Mouse (Mus musculus): ENCODE results near the gene Ppm1a. TPM values are rescaled to one million over a fixed set of nuclear protein-coding genes. Genes with fewer than 3 reads are reported as not detected.

Ppm1a gene
- polyA plus RNA-seq, 1 experiment from 2014 or later: 25.7 TPM

GRCm38 (mm10) chr12:72727611-72728010 lies 29.6 kb upstream of the Ppm1a start:
- H3K27ac ChIP-seq (ENCODE audit: low read depth, low read length): no peak overlapping the region
- WGBS: 75% methylated on average over 5 of the region's 5 CpGs
- no peak overlapping the region for H3K4me3 ChIP-seq (ENCODE audit: low read length)
- no peaks in the 10 kb centered on the region for H3K9me3 ChIP-seq (ENCODE audit: control insufficient read depth, low read length)
- no peaks in the 10 kb centered on the region for H3K27me3 ChIP-seq (replicated peaks; ENCODE audit: control insufficient read depth, insufficient read depth, low read length)
- no peak overlapping the region for H3K9ac ChIP-seq (ENCODE audit: low read depth, low read length)
- no peaks in the 10 kb centered on the region for H3K4me1 ChIP-seq (ENCODE audit: control insufficient read depth, insufficient read depth, low read depth, low read length)
- no peak overlapping the region for H3K4me2 ChIP-seq (ENCODE audit: low read length)
- H3K36me3 ChIP-seq (ENCODE audit: control insufficient read depth, insufficient read depth, low read length): no peaks in the 10 kb centered on the region
- ATAC-seq: no peak

GRCm38 (mm10) chr12:72734112-72734511 lies 23.1 kb upstream of the Ppm1a start:
- no peaks in the 10 kb centered on the region for H3K27me3 ChIP-seq (replicated peaks; ENCODE audit: control insufficient read depth, insufficient read depth, low read length)
- H3K9ac ChIP-seq (ENCODE audit: low read depth, low read length): no peak overlapping the region
- no peaks in the 10 kb centered on the region for H3K9me3 ChIP-seq (ENCODE audit: control insufficient read depth, low read length)
- no peak overlapping the region for H3K4me3 ChIP-seq (ENCODE audit: low read length)
- H3K4me1 ChIP-seq (ENCODE audit: control insufficient read depth, insufficient read depth, low read depth, low read length): no peaks in the 10 kb centered on the region
- H3K27ac ChIP-seq (ENCODE audit: low read depth, low read length): no peak overlapping the region
- WGBS: 32% methylated on average over 2 of the region's 2 CpGs
- H3K4me2 ChIP-seq (ENCODE audit: low read length): no peak overlapping the region
- ATAC-seq: no peak
- H3K36me3 ChIP-seq (ENCODE audit: control insufficient read depth, insufficient read depth, low read length): no peaks in the 10 kb centered on the region

DNA sequence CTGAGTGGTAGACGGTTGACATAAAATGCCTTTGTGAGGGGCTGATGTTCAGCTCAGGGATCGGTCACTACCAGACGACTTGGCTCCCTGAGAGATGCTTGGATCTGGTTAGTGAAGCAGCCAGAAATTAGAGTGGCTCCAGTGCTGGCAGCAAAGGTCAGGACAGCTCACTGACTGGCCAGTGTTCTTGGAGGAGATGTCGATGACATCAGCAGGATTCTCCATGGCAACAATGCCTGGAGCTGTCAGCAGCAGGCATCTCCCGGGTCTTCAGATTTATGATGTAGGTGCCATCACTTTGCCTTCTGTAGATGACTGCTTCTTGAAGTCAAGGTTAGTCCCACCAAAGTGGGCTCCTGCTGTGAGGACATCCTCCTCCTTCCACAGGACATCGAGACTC lies 16.1 kb upstream of the Ppm1a start:
- Histone ChIP-seq H3K27ac (ENCODE audit: low read depth, low read length) (no peak overlapping the region), H3K9me3 (ENCODE audit: control insufficient read depth, low read length) (no peaks in the 10 kb centered on the region), H3K27me3 (replicated peaks; ENCODE audit: control insufficient read depth, insufficient read depth, low read length) (no peaks in the 10 kb centered on the region), H3K36me3 (ENCODE audit: control insufficient read depth, insufficient read depth, low read length) (no peaks in the 10 kb centered on the region), H3K4me3 (ENCODE audit: low read length) (no peak overlapping the region), H3K4me2 (ENCODE audit: low read length) (no peak overlapping the region), H3K9ac (ENCODE audit: low read depth, low read length) (no peak overlapping the region), H3K4me1 (ENCODE audit: control insufficient read depth, insufficient read depth, low read depth, low read length) (no peaks in the 10 kb centered on the region)
- 61% methylated on average over 6 of the region's 6 CpGs for WGBS
- no peak for ATAC-seq

GRCm38 (mm10) chr12:72744803-72745360 lies 12.4 kb upstream of the Ppm1a start:
- no peak overlapping the region for H3K4me3 ChIP-seq (ENCODE audit: low read length)
- H3K9ac ChIP-seq (ENCODE audit: low read depth, low read length): no peak overlapping the region
- no peaks in the 10 kb centered on the region for H3K9me3 ChIP-seq (ENCODE audit: control insufficient read depth, low read length)
- H3K27me3 ChIP-seq (replicated peaks; ENCODE audit: control insufficient read depth, insufficient read depth, low read length): no peaks in the 10 kb centered on the region
- H3K36me3 ChIP-seq (ENCODE audit: control insufficient read depth, insufficient read depth, low read length): no peaks in the 10 kb centered on the region
- H3K4me1 ChIP-seq (ENCODE audit: control insufficient read depth, insufficient read depth, low read depth, low read length): no peaks in the 10 kb centered on the region
- H3K27ac ChIP-seq (ENCODE audit: low read depth, low read length): no peak overlapping the region
- no peak overlapping the region for H3K4me2 ChIP-seq (ENCODE audit: low read length)
- ATAC-seq: no peak
- WGBS: 61% methylated on average over 9 of the region's 9 CpGs

DNA sequence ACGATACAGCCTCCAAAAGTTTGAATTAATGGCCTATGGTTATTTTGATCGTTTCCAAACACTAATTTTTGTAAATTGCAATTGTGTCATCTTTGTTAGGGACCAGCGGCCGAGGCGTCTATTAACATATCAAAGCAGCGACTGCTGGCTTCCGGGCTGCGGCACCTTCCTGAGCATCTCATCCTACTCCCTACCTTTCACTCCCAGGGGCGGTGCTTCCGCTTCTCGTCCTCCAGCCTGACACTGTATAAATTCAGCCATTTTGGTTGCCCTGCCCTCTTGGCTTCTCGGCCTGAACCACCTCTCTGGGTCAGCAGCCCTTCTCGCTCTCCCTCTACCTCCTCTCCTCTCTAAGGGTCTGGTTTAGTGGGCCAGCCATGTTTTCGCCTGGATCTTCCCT lies 11.8 kb upstream of the Ppm1a start:
- no peaks in the 10 kb centered on the region for H3K9me3 ChIP-seq (ENCODE audit: control insufficient read depth, low read length)
- H3K9ac ChIP-seq (ENCODE audit: low read depth, low read length): no peak overlapping the region
- no peak for ATAC-seq
- H3K27me3 ChIP-seq (replicated peaks; ENCODE audit: control insufficient read depth, insufficient read depth, low read length): no peaks in the 10 kb centered on the region
- WGBS: 57% methylated on average over 14 of the region's 14 CpGs
- no peak overlapping the region for H3K4me3 ChIP-seq (ENCODE audit: low read length)
- no peak overlapping the region for H3K27ac ChIP-seq (ENCODE audit: low read depth, low read length)
- H3K36me3 ChIP-seq (ENCODE audit: control insufficient read depth, insufficient read depth, low read length): no peaks in the 10 kb centered on the region
- no peaks in the 10 kb centered on the region for H3K4me1 ChIP-seq (ENCODE audit: control insufficient read depth, insufficient read depth, low read depth, low read length)
- H3K4me2 ChIP-seq (ENCODE audit: low read length): no peak overlapping the region

DNA sequence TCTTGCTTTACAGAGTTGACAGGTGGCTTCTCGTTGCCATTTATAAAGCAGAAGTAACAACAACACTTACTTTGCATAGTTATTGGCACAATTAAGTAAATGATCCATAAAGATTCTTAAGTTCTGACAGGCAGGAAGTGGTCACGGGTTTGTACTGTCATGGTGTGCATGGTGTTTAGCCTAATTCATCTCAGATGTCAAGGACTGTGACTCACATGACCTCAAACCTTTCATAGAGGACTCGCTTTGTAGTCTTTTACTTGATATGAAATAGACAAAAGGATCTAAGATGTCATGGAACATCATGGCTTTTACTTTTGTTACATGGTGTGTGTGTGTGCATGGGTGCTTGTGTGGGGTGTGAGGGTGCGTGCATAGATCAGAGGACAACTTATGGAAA lies 8.9 kb upstream of the Ppm1a start:
- Histone ChIP-seq H3K4me1 (ENCODE audit: control insufficient read depth, insufficient read depth, low read depth, low read length) (no peaks in the 10 kb centered on the region), H3K4me2 (ENCODE audit: low read length) (no peak overlapping the region), H3K27ac (ENCODE audit: low read depth, low read length) (no peak overlapping the region), H3K9me3 (ENCODE audit: control insufficient read depth, low read length) (no peaks in the 10 kb centered on the region), H3K9ac (ENCODE audit: low read depth, low read length) (no peak overlapping the region), H3K27me3 (replicated peaks; ENCODE audit: control insufficient read depth, insufficient read depth, low read length) (no peaks in the 10 kb centered on the region), H3K4me3 (ENCODE audit: low read length) (no peak overlapping the region), H3K36me3 (ENCODE audit: control insufficient read depth, insufficient read depth, low read length) (no peaks in the 10 kb centered on the region)
- WGBS: 64% methylated on average over 4 of the region's 4 CpGs
- no peak for ATAC-seq

DNA sequence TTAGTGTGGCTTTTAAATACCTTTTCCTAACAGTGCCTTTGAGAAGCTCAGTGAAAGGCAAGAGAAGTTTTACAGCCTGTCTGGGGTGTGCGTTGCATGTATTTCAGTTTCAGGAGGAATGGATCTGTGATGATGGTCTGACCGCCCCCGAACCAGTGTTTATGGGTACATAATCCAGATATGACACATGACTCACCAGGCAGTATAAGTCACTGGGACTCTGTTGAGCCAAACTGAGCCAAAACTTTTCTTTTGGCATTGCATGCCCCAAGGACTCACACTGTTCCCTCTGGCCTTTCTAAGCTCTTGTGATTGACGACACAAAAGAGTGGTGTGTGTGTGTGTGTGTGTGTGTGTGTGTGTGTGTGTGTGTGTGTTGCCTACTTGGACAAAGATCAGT lies 8.4 kb upstream of the Ppm1a start:
- 80% methylated on average over 4 of the region's 4 CpGs for WGBS
- no peaks in the 10 kb centered on the region for H3K36me3 ChIP-seq (ENCODE audit: control insufficient read depth, insufficient read depth, low read length)
- H3K4me2 ChIP-seq (ENCODE audit: low read length): no peak overlapping the region
- no peak overlapping the region for H3K4me3 ChIP-seq (ENCODE audit: low read length)
- H3K27ac ChIP-seq (ENCODE audit: low read depth, low read length): no peak overlapping the region
- no peak for ATAC-seq
- no peaks in the 10 kb centered on the region for H3K9me3 ChIP-seq (ENCODE audit: control insufficient read depth, low read length)
- no peak overlapping the region for H3K9ac ChIP-seq (ENCODE audit: low read depth, low read length)
- no peaks in the 10 kb centered on the region for H3K27me3 ChIP-seq (replicated peaks; ENCODE audit: control insufficient read depth, insufficient read depth, low read length)
- H3K4me1 ChIP-seq (ENCODE audit: control insufficient read depth, insufficient read depth, low read depth, low read length): no peaks in the 10 kb centered on the region

DNA sequence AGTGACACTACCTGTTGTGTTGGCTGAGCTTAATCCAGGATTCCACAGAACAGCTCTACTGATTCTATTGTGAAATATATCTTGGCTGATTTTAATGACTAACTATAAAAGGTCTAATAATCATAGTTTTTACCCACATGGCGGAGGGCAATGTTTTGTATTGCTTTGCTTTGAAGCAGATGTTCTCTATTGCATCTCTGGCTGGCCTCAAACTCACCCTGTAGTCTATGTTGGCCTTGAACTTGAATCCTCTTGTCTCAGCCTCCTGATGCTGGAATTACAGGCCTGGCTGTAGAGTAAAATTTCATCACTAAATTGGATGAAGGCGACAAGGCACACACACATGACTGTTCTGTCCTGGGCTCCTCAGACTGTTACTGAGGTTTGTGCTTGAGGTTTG lies 7.8 kb upstream of the Ppm1a start:
- Histone ChIP-seq H3K4me1 (ENCODE audit: control insufficient read depth, insufficient read depth, low read depth, low read length) (no peaks in the 10 kb centered on the region), H3K36me3 (ENCODE audit: control insufficient read depth, insufficient read depth, low read length) (no peaks in the 10 kb centered on the region), H3K4me3 (ENCODE audit: low read length) (no peak overlapping the region), H3K4me2 (ENCODE audit: low read length) (no peak overlapping the region), H3K27ac (ENCODE audit: low read depth, low read length) (no peak overlapping the region), H3K9me3 (ENCODE audit: control insufficient read depth, low read length) (no peaks in the 10 kb centered on the region), H3K27me3 (replicated peaks; ENCODE audit: control insufficient read depth, insufficient read depth, low read length) (no peaks in the 10 kb centered on the region), H3K9ac (ENCODE audit: low read depth, low read length) (no peak overlapping the region)
- WGBS: 92% methylated on average over 2 of the region's 2 CpGs
- ATAC-seq: no peak

- ATAC-seq: no peak
- 87% methylated on average over 5 of the region's 5 CpGs for WGBS
- Histone ChIP-seq H3K9ac (ENCODE audit: low read depth, low read length) (no peak overlapping the region), H3K9me3 (ENCODE audit: control insufficient read depth, low read length) (no peaks in the 10 kb centered on the region), H3K27ac (ENCODE audit: low read depth, low read length) (no peak overlapping the region), H3K4me3 (ENCODE audit: low read length) (no peak overlapping the region), H3K36me3 (ENCODE audit: control insufficient read depth, insufficient read depth, low read length) (no peaks in the 10 kb centered on the region), H3K4me2 (ENCODE audit: low read length) (no peak overlapping the region), H3K27me3 (replicated peaks; ENCODE audit: control insufficient read depth, insufficient read depth, low read length) (no peaks in the 10 kb centered on the region), H3K4me1 (ENCODE audit: control insufficient read depth, insufficient read depth, low read depth, low read length) (no peaks in the 10 kb centered on the region)
These were observed 7.2 kb upstream of the Ppm1a start for GRCm38 (mm10) chr12:72750016-72750415.

GRCm38 (mm10) chr12:72750606-72751005 lies 6.6 kb upstream of the Ppm1a start:
- no peak for ATAC-seq
- Histone ChIP-seq H3K9me3 (ENCODE audit: control insufficient read depth, low read length) (no peaks in the 10 kb centered on the region), H3K36me3 (ENCODE audit: control insufficient read depth, insufficient read depth, low read length) (no peaks in the 10 kb centered on the region), H3K4me3 (ENCODE audit: low read length) (no peak overlapping the region), H3K9ac (ENCODE audit: low read depth, low read length) (no peak overlapping the region), H3K27me3 (replicated peaks; ENCODE audit: control insufficient read depth, insufficient read depth, low read length) (no peaks in the 10 kb centered on the region), H3K27ac (ENCODE audit: low read depth, low read length) (no peak overlapping the region), H3K4me1 (ENCODE audit: control insufficient read depth, insufficient read depth, low read depth, low read length) (no peaks in the 10 kb centered on the region), H3K4me2 (ENCODE audit: low read length) (no peak overlapping the region)
- WGBS: 87% methylated on average over 2 of the region's 2 CpGs
